Mouse (Mus musculus) ES-E14 (cell line): Measurements from ENCODE around the gene Rad51b.

Experiments
- CHD2 ChIP-seq: IDR thresholded peaks from 2 replicates; pipeline ENCODE4 v1.6.1; 2014; ENCODE audit warnings: mild to moderate bottlenecking, low read depth, low read length, inconsistent platforms
- HCFC1 ChIP-seq: IDR thresholded peaks from 2 replicates; pipeline ENCODE4 v1.6.1; 2012; ENCODE audit warnings: low read length, inconsistent platforms, borderline replicate concordance; ENCODE audit not compliant: insufficient read depth
- MAFK ChIP-seq: IDR thresholded peaks from 2 replicates; pipeline ENCODE4 v1.6.1; 2014; ENCODE audit warnings: mild to moderate bottlenecking, low read depth, low read length, inconsistent platforms; ENCODE audit not compliant: insufficient read depth
- ZNF384 ChIP-seq: IDR thresholded peaks from 2 replicates; pipeline ENCODE4 v1.6.1; 2012; ENCODE audit warnings: low read depth, low read length, inconsistent platforms

GRCm38 (mm10) chr12:79642715-79643114 lies 345.6 kb downstream of the Rad51b start:
- no peak for TF ChIP-seq HCFC1
- TF ChIP-seq MAFK = no peak
- no peak for TF ChIP-seq CHD2
- no peak for TF ChIP-seq ZNF384
